Mouse (Mus musculus) cortical plate, adult 2 months (tissue): ENCODE data around the gene Gab2. TPM values are rescaled to one million over a fixed set of nuclear protein-coding genes. Genes with fewer than 3 reads are reported as not detected.

Source experiments
- H3K27ac ChIP-seq: fragments of 200-500 bp; 2 replicates; pipeline ENCODE4 v1.5.1; 2012; ENCODE audit warnings: low read length, control low read depth, inconsistent platforms; ENCODE audit not compliant: insufficient read depth
- H3K4me1 ChIP-seq: fragments of 200-500 bp; 2 replicates; pipeline ENCODE4 v1.6.1; 2011; ENCODE audit warnings: low read length; ENCODE audit not compliant: control insufficient read depth, insufficient read depth
- H3K4me3 ChIP-seq: fragments of 200-500 bp; 2 replicates; pipeline ENCODE4 v1.5.1; 2011; ENCODE audit warnings: mild to moderate bottlenecking, low read length, control low read depth; ENCODE audit not compliant: insufficient read depth
- CTCF ChIP-seq: fragments of 200-500 bp; IDR thresholded peaks from 2 replicates; pipeline ENCODE4 v1.5.1; 2011; ENCODE audit warnings: mild to moderate bottlenecking, control low read depth, low read length; ENCODE audit not compliant: insufficient read depth; ENCODE audit errors: extremely low read depth
- POLR2A ChIP-seq: fragments of 200-500 bp; IDR thresholded peaks from 2 replicates; pipeline ENCODE4 v1.6.1; 2011; ENCODE audit warnings: mild to moderate bottlenecking, low read length, control low read depth; ENCODE audit not compliant: insufficient read depth; ENCODE audit errors: extremely low read depth
- polyA plus RNA-seq: library from polyadenylated mRNA; depleted of rRNA; stranded (reverse); fragments of >200 nt; gene quantifications from 2 replicates; pipeline ENCODE4 v1.2.3, GENCODE M21; 2012

Gene Gab2
- polyA plus RNA-seq, 1 experiment, result 11.0 TPM

GRCm38 (mm10) chr7:97325156-97325985 lies 244.0 kb downstream of the Gab2 start:
- Histone ChIP-seq H3K27ac (no peak overlapping the region), H3K4me1 (no peaks in the 10 kb centered on the region; the same call in 1 of the 2 replicates), H3K4me3 (no peak overlapping the region)
- TF ChIP-seq POLR2A, result no peak
- TF ChIP-seq CTCF, result no peak

- TF ChIP-seq POLR2A (no peak), CTCF (no peak)
- no peak overlapping the region for H3K27ac ChIP-seq
- no peak overlapping the region for H3K4me3 ChIP-seq
- H3K4me1 ChIP-seq, result no peaks in the 10 kb centered on the region; the same call in 1 of the 2 replicates
These were observed 246.0 kb downstream of the Gab2 start for GRCm38 (mm10) chr7:97327376-97327775.

GRCm38 (mm10) chr7:97328891-97329588 lies 247.7 kb downstream of the Gab2 start:
- Histone ChIP-seq H3K27ac (no peak overlapping the region), H3K4me3 (0 out of 2 replicates have a peak overlapping the region, but pooled peaks have one; percentile 4), H3K4me1 (no peaks in the 10 kb centered on the region; the same call in 1 of the 2 replicates)
- TF ChIP-seq POLR2A, result no peak
- no peak for TF ChIP-seq CTCF

- no peaks in the 10 kb centered on the region; the same call in 1 of the 2 replicates for H3K4me1 ChIP-seq
- H3K4me3 ChIP-seq, result 0 out of 2 replicates have a peak overlapping the region, but pooled peaks have one; percentile 4
- no peak for TF ChIP-seq POLR2A
- H3K27ac ChIP-seq, result no peak overlapping the region
These were observed 248.3 kb downstream of the Gab2 start for GRCm38 (mm10) chr7:97329676-97330075.

GRCm38 (mm10) chr7:97330931-97331645 lies 249.7 kb downstream of the Gab2 start:
- H3K27ac ChIP-seq, result no peak overlapping the region
- no peak for TF ChIP-seq CTCF
- TF ChIP-seq POLR2A, result no peak
- peak overlapping the region; percentile 92 for H3K4me3 ChIP-seq
- no peaks in the 10 kb centered on the region; the same call in 1 of the 2 replicates for H3K4me1 ChIP-seq

GRCm38 (mm10) chr7:97331726-97332666 lies 250.6 kb downstream of the Gab2 start, which contains the start of the genes Usp35 and Kctd21:
Gene Usp35 (minus strand): TSS chr7:97332020.
Gene Kctd21 (plus strand): TSS chr7:97332327.
- TF ChIP-seq CTCF, result no peak
- no peak; the same call in 1 of the 2 replicates for TF ChIP-seq POLR2A

GRCm38 (mm10) chr7:97332667-97333041 lies 251.3 kb downstream of the Gab2 start:
- Histone ChIP-seq H3K4me1 (no peaks in the 10 kb centered on the region; the same call in 1 of the 2 replicates), H3K27ac (no peak overlapping the region), H3K4me3 (peak overlapping the region; percentile 92)
- TF ChIP-seq CTCF (no peak), POLR2A (no peak; the same call in 1 of the 2 replicates)

More at GRCm38 (mm10) chr7:97331726-97332666, 250.6 kb downstream of the Gab2 start, which contains the start of the genes Usp35 and Kctd21:
- Histone ChIP-seq H3K4me3 (peak within 1 kb of the TSS; percentile 92), H3K4me1 (no peaks in the 10 kb centered on the region; the same call in 1 of the 2 replicates), H3K27ac (peak within 1 kb of the TSS; percentile 47)

- TF ChIP-seq POLR2A (no peak), CTCF (no peak)
- Histone ChIP-seq H3K4me1 (no peaks in the 10 kb centered on the region; the same call in 1 of the 2 replicates), H3K27ac (no peak overlapping the region), H3K4me3 (peak overlapping the region; percentile 92; the same call in 1 of the 2 replicates)
These were observed 251.9 kb downstream of the Gab2 start for GRCm38 (mm10) chr7:97333113-97333898.
